ENCODE assay signal across 9 mouse cellular contexts in genomic region chr2:131222562-131222961, GRCm38 (mm10). TPM values are rescaled to one million over a fixed set of nuclear protein-coding genes. Genes with fewer than 3 reads are reported as not detected.
DNase-seq lines count a peak whose midpoint lies in the region; ATAC-seq and TF ChIP-seq lines count a peak whose summit lies in the region.
"Had no signal": no experiment of that assay in that cellular context is flagged by ENCODE, and none has a peak within 500 bp of the region (broad histone marks: within the 10 kb centered on the region; RNA-seq: fewer than 3 reads in every experiment).

No protein-coding gene starts in this region.

- H3K9ac ChIP-seq in liver, embryonic 12.5 days, result peak overlapping the region; percentile 65

- TF ChIP-seq POLR2A in testis, adult 2 months (IDR thresholded peaks at IDR 0.05; ENCODE audit: control insufficient read depth, low read depth, low read length), result no peak

- no peak overlapping the region for H3K4me3 ChIP-seq in testis, adult 2 months (ENCODE audit: control insufficient read depth, low read depth, low read length)
- no peak overlapping the region for H3K4me3 ChIP-seq in liver, embryonic 12.5 days

- H3K9me3 ChIP-seq in liver, embryonic 12.5 days (replicated peaks), result no peaks in the 10 kb centered on the region

- H3K27ac ChIP-seq in testis, adult 2 months (ENCODE audit: control insufficient read depth, insufficient read depth, low read depth, low read length), result peak overlapping the region; percentile 7; the same call in 1 of the 2 replicates
- peak overlapping the region; percentile 98 for H3K27ac ChIP-seq in liver, embryonic 12.5 days

- no peak for TF ChIP-seq CTCF in testis, adult 2 months (IDR thresholded peaks at IDR 0.05; ENCODE audit: control insufficient read depth, insufficient read depth, insufficient replicate concordance, low read depth, low read length)

- peaks cover 2% of the 10 kb centered on the region; the same call in 1 of the 2 replicates for H3K4me1 ChIP-seq in testis, adult 2 months (ENCODE audit: control insufficient read depth, insufficient read depth, low read length)
- H3K4me1 ChIP-seq in liver, embryonic 12.5 days, result peaks cover 74% of the 10 kb centered on the region

- 10% methylated on average over 5 of the region's 5 CpGs for WGBS in liver, embryonic 12.5 days (ENCODE audit: insufficient replicate concordance)

- H3K4me2 ChIP-seq in liver, embryonic 12.5 days, result peak overlapping the region; percentile 58

- H3K36me3 ChIP-seq in testis, adult 2 months (ENCODE audit: control insufficient read depth, insufficient read depth, low read length), result no peaks in the 10 kb centered on the region
- H3K36me3 ChIP-seq in liver, embryonic 12.5 days, result no peaks in the 10 kb centered on the region

- H3K27me3 ChIP-seq in testis, adult 2 months (ENCODE audit: control insufficient read depth, insufficient read depth, low read length), result no peaks in the 10 kb centered on the region
- no peaks in the 10 kb centered on the region for H3K27me3 ChIP-seq in liver, embryonic 12.5 days (replicated peaks)

- intact Hi-C loops in heart, postnatal 10 days (cut with DNase I), result no loop called here
- intact Hi-C loops in heart, postnatal 36 days (cut with DNase I), result loop anchor here (2.0 kb wide), 1 partner anchor 22 kb away; no protein-coding TSS in a partner anchor

- DNase-seq in heart, postnatal 10 days, result peak; percentile 24 to 25
- DNase-seq in heart, postnatal 36 days, result no peak
- DNase-seq in testis, postnatal 10 days (ENCODE audit: low spot score), result no peak
- DNase-seq in adrenal gland, adult (ENCODE audit: inconsistent age in 2 of 2, low spot score in 1 of 2), result no peak
- no peak for DNase-seq in cerebellum, postnatal 36 days
- DNase-seq: thymus, postnatal 4 days had no signal

- peak; percentile 28; the same call in 1 of the 2 replicates for ATAC-seq in liver, embryonic 12.5 days
- ATAC-seq in frontal cortex, adult (ENCODE audit: low TSS enrichment), result no peak

RNA-seq across cellular contexts. Expression of gene Mavs, which starts 11.3 kb away (rescaled TPM):
- total RNA-seq in heart, postnatal 10 days (2021), result 10 to 100 TPM; 39.6 to 44.6 TPM
- total RNA-seq in heart, postnatal 36 days (2021), result 10 to 100 TPM; 63.9 to 69.7 TPM
- polyA plus RNA-seq in testis, adult 2 months (2012; rRNA removed), result 13.3 and 15.6 TPM in 2 replicates
- 31.8 and 33.3 TPM in 2 replicates for polyA plus RNA-seq in liver, embryonic 12.5 days (2016; fragmentation: Nextera tagmentation; extraction: Ambion mirVana)

RNA-seq across cellular contexts. Expression of gene Ap5s1, which starts 15.7 kb away (rescaled TPM):
- 10 to 100 TPM; 39.4 to 44.0 TPM for total RNA-seq in heart, postnatal 10 days (2021)
- 10 to 100 TPM; 31.5 to 36.5 TPM for total RNA-seq in heart, postnatal 36 days (2021)
- polyA plus RNA-seq in testis, adult 2 months (2012; rRNA removed), result 12.7 TPM in 2 replicates
- 16.4 and 17.0 TPM in 2 replicates for polyA plus RNA-seq in liver, embryonic 12.5 days (2016; fragmentation: Nextera tagmentation; extraction: Ambion mirVana)

RNA-seq across cellular contexts. Expression of gene Spef1, which starts 35.5 kb away (rescaled TPM):
- 1 to 10 TPM; 6.2 to 7.1 TPM for total RNA-seq in heart, postnatal 10 days (2021)
- total RNA-seq in heart, postnatal 36 days (2021), result 1 to 10 TPM; 5.7 to 6.2 TPM
- polyA plus RNA-seq in testis, adult 2 months (2012; rRNA removed), result 13.1 and 14.8 TPM in 2 replicates
- 1.0 and 1.1 TPM in 2 replicates for polyA plus RNA-seq in liver, embryonic 12.5 days (2016; fragmentation: Nextera tagmentation; extraction: Ambion mirVana)

RNA-seq across cellular contexts. Expression of gene Cdc25b, which starts 35.8 kb away (rescaled TPM):
- 10 to 100 TPM; 12.1 to 14.5 TPM for total RNA-seq in heart, postnatal 10 days (2021)
- total RNA-seq in heart, postnatal 36 days (2021), result 1 to 10 TPM; 6.1 to 7.0 TPM
- polyA plus RNA-seq in testis, adult 2 months (2012; rRNA removed), result 2.9 and 3.1 TPM in 2 replicates
- 172 and 182 TPM in 2 replicates for polyA plus RNA-seq in liver, embryonic 12.5 days (2016; fragmentation: Nextera tagmentation; extraction: Ambion mirVana)

RNA-seq across cellular contexts. Expression of gene Pank2, which starts 39.7 kb away (rescaled TPM):
- total RNA-seq in heart, postnatal 10 days (2021), result 10 to 100 TPM; 35.5 to 36.0 TPM
- total RNA-seq in heart, postnatal 36 days (2021), result 10 to 100 TPM; 20.9 to 25.7 TPM
- 19.7 and 20.8 TPM in 2 replicates for polyA plus RNA-seq in testis, adult 2 months (2012; rRNA removed)
- 42.0 and 44.8 TPM in 2 replicates for polyA plus RNA-seq in liver, embryonic 12.5 days (2016; fragmentation: Nextera tagmentation; extraction: Ambion mirVana)

Comparison
In these comparisons a context has a peak if more than half of its experiments do, and no peak if none do; other contexts are left out.
1. DNase-seq: peak in heart, postnatal 10 days (2 of 2); none in heart, postnatal 36 days (0 of 2), testis, postnatal 10 days (single experiment), adrenal gland, adult (0 of 2) and cerebellum, postnatal 36 days (0 of 2).